ENCODE assay signal across 11 mouse cellular contexts in genomic region chr13:99058131-99058970, GRCm38 (mm10).
DNase-seq lines count a peak whose midpoint lies in the region; ATAC-seq and TF ChIP-seq lines count a peak whose summit lies in the region.
"Had no signal": no experiment of that assay in that cellular context is flagged by ENCODE, and none has a peak within 500 bp of the region (broad histone marks: within the 10 kb centered on the region; RNA-seq: fewer than 3 reads in every experiment).

No protein-coding gene starts in this region.

- no peak for DNase-seq in left cerebral cortex, adult 2 months (ENCODE audit: extremely low spot score in 1 of 2, low spot score in 2 of 2)
- DNase-seq in left cerebral cortex, adult 11 months (ENCODE audit: low spot score): no peak
- DNase-seq in brain, adult 2 months (ENCODE audit: low read depth, low spot score): peak; percentile 68
- DNase-seq in heart, postnatal 25 days (ENCODE audit: low spot score): peak; percentile 58
- no peak for DNase-seq in midbrain, postnatal 0 days (ENCODE audit: low spot score)
- no peak for DNase-seq in forebrain, embryonic 11.5 days (ENCODE audit: low spot score)
- DNase-seq in urinary bladder, postnatal 10 days (ENCODE audit: low spot score): no peak
- DNase-seq: thymus, postnatal 4 days had no signal

- no peak for ATAC-seq in midbrain, postnatal 0 days (ENCODE audit: low FRiP score)
- ATAC-seq in forebrain, embryonic 11.5 days (replicated peaks; ENCODE audit: low FRiP score): no peak

- no peaks in the 10 kb centered on the region for H3K9me3 ChIP-seq in midbrain, postnatal 0 days (ENCODE audit: low read length)
- no peaks in the 10 kb centered on the region for H3K9me3 ChIP-seq in forebrain, embryonic 11.5 days (ENCODE audit: control insufficient read depth, low read length)
- H3K9me3 ChIP-seq: forebrain, embryonic 10.5 days had no signal

- TF ChIP-seq CTCF in left cerebral cortex, adult 2 months (IDR thresholded peaks at IDR 0.05): no peak
- TF ChIP-seq CTCF in midbrain, postnatal 0 days (IDR thresholded peaks at IDR 0.05): no peak

- no peaks in the 10 kb centered on the region for H3K36me3 ChIP-seq in myocyte (ENCODE audit: control insufficient read depth, insufficient read depth)
- H3K36me3 ChIP-seq in midbrain, postnatal 0 days (ENCODE audit: insufficient read depth, low read length): no peaks in the 10 kb centered on the region
- H3K36me3 ChIP-seq in forebrain, embryonic 11.5 days (ENCODE audit: control insufficient read depth, insufficient read depth, low read length): no peaks in the 10 kb centered on the region
- H3K36me3 ChIP-seq: forebrain, embryonic 10.5 days had no signal

- no peak overlapping the region for H3K9ac ChIP-seq in midbrain, postnatal 0 days (replicated peaks; ENCODE audit: low read length, poor library complexity, severe bottlenecking)
- no peak overlapping the region for H3K9ac ChIP-seq in forebrain, embryonic 11.5 days (ENCODE audit: low read length)
- H3K9ac ChIP-seq: liver, embryonic 14.5 days had no signal

- no peaks in the 10 kb centered on the region for H3K79me2 ChIP-seq in myocyte (ENCODE audit: control insufficient read depth, insufficient read depth)

- 0 out of 2 replicates have a peak overlapping the region, but pooled peaks have one; percentile 17 for H3K27ac ChIP-seq in left cerebral cortex, adult 2 months
- no peak overlapping the region for H3K27ac ChIP-seq in midbrain, postnatal 0 days (ENCODE audit: low read depth, low read length)
- H3K27ac ChIP-seq in forebrain, embryonic 11.5 days (ENCODE audit: low read depth, low read length): no peak overlapping the region
- H3K27ac ChIP-seq: forebrain, embryonic 10.5 days; liver, embryonic 14.5 days had no signal

- H3K4me3 ChIP-seq in left cerebral cortex, adult 2 months: no peak overlapping the region
- no peak overlapping the region for H3K4me3 ChIP-seq in myocyte
- H3K4me3 ChIP-seq in midbrain, postnatal 0 days (ENCODE audit: low read depth, low read length): no peak overlapping the region
- no peak overlapping the region for H3K4me3 ChIP-seq in forebrain, embryonic 11.5 days (ENCODE audit: low read depth, low read length)
- H3K4me3 ChIP-seq: forebrain, embryonic 10.5 days had no signal

- 85% methylated on average over 13 of the region's 13 CpGs for WGBS in midbrain, postnatal 0 days
- 91% methylated on average over 13 of the region's 13 CpGs for WGBS in forebrain, embryonic 11.5 days

- no peak for TF ChIP-seq POLR2A in myocyte (IDR thresholded peaks at IDR 0.05; ENCODE audit: insufficient read length, low read depth)

- no peak overlapping the region for H3ac ChIP-seq in myocyte (ENCODE audit: control insufficient read depth, insufficient read length)

- intact Hi-C loops in left cerebral cortex, adult 2 months (cut with DNase I): loop anchor here (10.0 kb wide), 1 partner anchor 134 kb away; the partner anchor contains the start of gene Tnpo1
- intact Hi-C loops in heart, postnatal 25 days (cut with DNase I): loop anchor here (5.0 kb wide), 1 partner anchor 69 kb away; no protein-coding TSS in a partner anchor

- no peaks in the 10 kb centered on the region for H3K27me3 ChIP-seq in myocyte (ENCODE audit: control insufficient read depth, insufficient read depth, insufficient read length)
- no peaks in the 10 kb centered on the region for H3K27me3 ChIP-seq in midbrain, postnatal 0 days (ENCODE audit: insufficient read depth, low read length)
- no peaks in the 10 kb centered on the region for H3K27me3 ChIP-seq in forebrain, embryonic 11.5 days (ENCODE audit: control insufficient read depth, insufficient read depth, low read length)

- H3K4me2 ChIP-seq in myocyte (ENCODE audit: low read depth): peak overlapping the region; percentile 86
- H3K4me2 ChIP-seq in midbrain, postnatal 0 days (ENCODE audit: low read depth, low read length, poor library complexity, severe bottlenecking): no peak overlapping the region
- no peak overlapping the region for H3K4me2 ChIP-seq in forebrain, embryonic 11.5 days (ENCODE audit: low read depth, low read length, severe bottlenecking)

- H3K4me1 ChIP-seq in midbrain, postnatal 0 days (ENCODE audit: insufficient read depth, low read length): no peaks in the 10 kb centered on the region
- no peaks in the 10 kb centered on the region for H3K4me1 ChIP-seq in forebrain, embryonic 11.5 days (replicated peaks; ENCODE audit: control insufficient read depth, insufficient read depth, low read length)

TF ChIP-seq in myocyte, 11 proteins besides CTCF, POLR2A, EP300 and RAD21:
- TF ChIP-seq E2F4 (IDR thresholded peaks at IDR 0.05; ENCODE audit: insufficient read depth) (no peak), CEBPB (IDR thresholded peaks at IDR 0.05; ENCODE audit: insufficient read depth, poor library complexity, severe bottlenecking) (peak; percentile 81), MYOG (IDR thresholded peaks at IDR 0.05; ENCODE audit: control insufficient read depth in 1 of 3, insufficient read depth in 1 of 3, insufficient read length in 2 of 3, low read depth in 2 of 3) (peak; percentile 48 to 85 (median 69)), MYOD1 (IDR thresholded peaks at IDR 0.05; ENCODE audit: control insufficient read depth in 1 of 3, insufficient read length in 2 of 3, low read depth in 2 of 3) (peak; percentile 19 to 83 (median 81)), TCF12 (IDR thresholded peaks at IDR 0.05; ENCODE audit: insufficient read depth, poor library complexity, severe bottlenecking) (peak; percentile 63), MAX (IDR thresholded peaks at IDR 0.05; ENCODE audit: low read depth) (no peak), USF1 (IDR thresholded peaks at IDR 0.05; ENCODE audit: low read depth) (no peak), TCF3 (IDR thresholded peaks at IDR 0.05; ENCODE audit: insufficient read length, low read depth) (peak; percentile 40), POLR2AphosphoS2 (IDR thresholded peaks at IDR 0.05; ENCODE audit: insufficient read length, low read depth) (no peak), SRF (IDR thresholded peaks at IDR 0.05; ENCODE audit: control insufficient read depth, insufficient read length, low read depth) (no peak), REST (IDR thresholded peaks at IDR 0.05; ENCODE audit: insufficient read depth, insufficient read length) (no peak)
TF ChIP-seq in myocyte: peak in this region for 5.

Comparison
In these comparisons a context has a peak if more than half of its experiments do, and no peak if none do; other contexts are left out.
1. DNase-seq: peak in brain, adult 2 months (single experiment) and heart, postnatal 25 days (single experiment); none in left cerebral cortex, adult 2 months (0 of 2), left cerebral cortex, adult 11 months (single experiment), midbrain, postnatal 0 days (single experiment), forebrain, embryonic 11.5 days (single experiment) and urinary bladder, postnatal 10 days (single experiment).